Mouse (Mus musculus) limb, embryonic 15.5 days (tissue): Measurements from ENCODE around the gene Zfp978. TPM values are rescaled to one million over a fixed set of nuclear protein-coding genes. Genes with fewer than 3 reads are reported as not detected.
"Not testable (repeated sequence)": the region's sequence is repeated elsewhere in the genome, so short reads cannot be mapped to it uniquely, and the experiment has no call there.

Experiments
- ATAC-seq: fragments of 200-750 bp; cut with Nextera tagmentation; 2 replicates; pipeline ENCODE4 v1.8.0; 2017; ENCODE audit warnings: low read depth, moderate TSS enrichment; ENCODE audit not compliant: insufficient number of reproducible peaks, low FRiP score, low TSS enrichment
- H3K27ac ChIP-seq: fragments of 300-500 bp; sonication (generic); 2 replicates; pipeline ENCODE4 v1.5.1; 2015; ENCODE audit warnings: moderate library complexity, mild to moderate bottlenecking, inconsistent platforms
- H3K27me3 ChIP-seq: fragments of 300-500 bp; sonication (generic); 2 replicates; pipeline ENCODE4 v1.6.1; 2015; ENCODE audit warnings: inconsistent platforms
- H3K36me3 ChIP-seq: fragments of 300-500 bp; sonication (generic); 2 replicates; pipeline ENCODE4 v1.6.1; 2015; ENCODE audit warnings: inconsistent platforms
- H3K4me1 ChIP-seq: fragments of 300-500 bp; sonication (generic); 2 replicates; pipeline ENCODE4 v1.6.1; 2015; ENCODE audit warnings: inconsistent platforms
- H3K4me2 ChIP-seq: fragments of 300-500 bp; sonication (generic); 2 replicates; pipeline ENCODE4 v1.6.1; 2015; ENCODE audit warnings: mild to moderate bottlenecking, inconsistent platforms
- H3K4me3 ChIP-seq: fragments of 300-500 bp; sonication (generic); 2 replicates; pipeline ENCODE4 v1.5.1; 2015; ENCODE audit warnings: mild to moderate bottlenecking, inconsistent platforms
- H3K9ac ChIP-seq: fragments of 300-500 bp; sonication (generic); 2 replicates; pipeline ENCODE4 v1.6.1; 2015; ENCODE audit warnings: inconsistent platforms
- H3K9me3 ChIP-seq: fragments of 300-500 bp; sonication (generic); 2 replicates; pipeline ENCODE4 v1.6.1; 2016; ENCODE audit warnings: inconsistent platforms
- WGBS: fragments of 180-500 bp; shearing (Covaris S2); methylation state at CpG from one replicate; pipeline ENCODE4 v1.1.7; 2015; 5-methylcytosine and 5-hydroxymethylcytosine counted together
- polyA plus RNA-seq: library from polyadenylated mRNA; unstranded; fragments of >200 nt; fragmentation: Nextera tagmentation; extraction: Ambion mirVana; gene quantifications from 2 replicates; pipeline ENCODE4 v1.2.1, GENCODE M21; 2015

The Zfp978 gene
- polyA plus RNA-seq, 1 experiment from 2014 or later, result 0.14 TPM

DNA sequence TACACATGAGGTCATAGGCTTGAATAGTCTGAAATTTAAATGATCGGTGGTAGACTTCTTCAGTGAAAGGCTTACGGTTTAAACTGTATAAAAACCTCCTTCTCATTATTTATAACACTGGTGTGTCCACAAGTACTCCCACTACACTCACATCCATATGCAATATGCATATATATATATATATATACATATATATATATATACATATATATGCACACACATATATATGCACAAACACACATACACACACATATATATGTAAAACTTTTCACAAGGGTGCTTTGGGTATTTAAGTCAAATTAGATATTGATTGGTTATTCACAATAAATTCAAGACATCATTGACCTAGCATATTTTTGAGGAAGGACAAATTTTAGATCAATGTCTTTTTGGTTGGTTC lies 3.9 kb upstream of the Zfp978 start:
- H3K27ac ChIP-seq, H3K4me2 ChIP-seq, ATAC-seq, H3K4me1 ChIP-seq, H3K27me3 ChIP-seq, H3K36me3 ChIP-seq, H3K4me3 ChIP-seq, H3K9me3 ChIP-seq, H3K9ac ChIP-seq: not testable (repeated sequence)
- no CpG with 5 or more reads among the region's 2 CpGs for WGBS

DNA sequence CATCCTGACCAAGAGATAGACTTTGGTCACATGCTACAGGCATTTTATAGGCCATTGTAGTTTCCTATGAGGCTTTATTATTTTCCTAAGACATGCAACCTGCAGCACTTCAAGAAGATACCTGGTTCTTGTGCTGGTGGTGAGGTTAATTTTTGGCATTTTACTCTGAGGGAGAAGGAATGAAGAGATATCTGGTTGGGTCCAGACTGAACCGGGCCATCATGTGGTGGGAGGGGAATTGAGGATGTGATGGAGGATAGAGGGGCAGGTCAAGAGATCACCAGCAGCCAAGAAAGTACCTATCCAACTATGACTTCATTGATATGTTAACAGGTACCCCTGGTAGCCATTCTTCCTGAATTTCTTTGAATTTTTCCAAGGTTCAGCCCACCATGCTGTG lies 769 bp downstream of the Zfp978 start:
- ATAC-seq, H3K4me1 ChIP-seq, H3K36me3 ChIP-seq, H3K9ac ChIP-seq, H3K27ac ChIP-seq, H3K9me3 ChIP-seq, H3K27me3 ChIP-seq, H3K4me2 ChIP-seq, H3K4me3 ChIP-seq: not testable (repeated sequence)
- no CpG with 5 or more reads among the region's 1 CpGs for whole genome bisulfite sequencing

- H3K4me1 ChIP-seq, H3K4me2 ChIP-seq, H3K36me3 ChIP-seq, H3K27ac ChIP-seq, H3K4me3 ChIP-seq, H3K9me3 ChIP-seq, H3K27me3 ChIP-seq, H3K9ac ChIP-seq: not testable (repeated sequence)
- no CpG with 5 or more reads among the region's 2 CpGs for WGBS
- ATAC-seq, result peak; percentile 79
Observed at GRCm38 (mm10) chr4:147369564-147369963, 8.5 kb downstream of the Zfp978 start.

DNA sequence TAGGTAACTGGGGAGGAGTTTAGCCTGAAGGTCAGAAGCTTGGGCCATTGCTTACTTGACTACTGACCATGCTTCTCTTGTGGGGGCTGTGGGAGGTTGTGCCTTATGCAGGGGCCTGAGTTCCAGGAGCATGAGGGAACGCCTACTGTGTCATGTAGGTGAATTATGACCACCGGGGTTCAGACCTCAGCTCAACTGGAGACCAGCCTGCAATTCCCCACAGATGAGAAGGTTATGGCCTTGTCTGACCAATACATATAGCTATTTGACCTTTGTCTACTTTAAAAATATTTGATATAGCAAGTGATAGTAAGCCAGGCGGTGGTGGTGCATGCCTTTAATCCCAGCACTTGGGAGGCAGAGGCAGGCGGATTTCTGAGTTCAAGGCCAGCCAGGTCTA lies 22.1 kb downstream of the Zfp978 start:
- H3K27me3 ChIP-seq, ATAC-seq: not testable (repeated sequence)

DNA sequence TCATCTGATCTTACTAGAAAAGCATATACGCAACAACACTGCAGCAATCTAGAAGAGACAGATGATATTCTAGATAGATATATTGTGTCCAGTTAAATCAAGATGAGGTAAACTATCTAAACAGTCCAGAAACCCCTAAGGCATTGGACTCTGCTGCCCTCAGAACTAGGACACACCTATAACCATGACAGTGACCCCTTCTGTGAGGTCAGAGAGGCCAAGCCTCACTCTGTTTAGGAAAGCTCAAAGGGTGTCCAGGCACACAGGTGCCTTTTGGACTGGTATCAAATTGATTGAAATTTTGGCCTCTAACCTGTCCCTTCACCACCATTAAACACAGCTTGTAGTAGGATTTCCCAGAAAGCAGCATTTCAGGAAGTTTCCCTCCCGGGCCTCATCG lies 36.1 kb downstream of the Zfp978 start:
- peaks cover 29% of the 10 kb centered on the region for H3K9me3 ChIP-seq
- not testable (repeated sequence) for H3K36me3 ChIP-seq, H3K4me1 ChIP-seq, H3K27ac ChIP-seq, ATAC-seq, H3K27me3 ChIP-seq, H3K9ac ChIP-seq, H3K4me3 ChIP-seq, H3K4me2 ChIP-seq
- 88% methylated on average over 3 of the region's 3 CpGs for WGBS

More for the DNA sequence above, 22.1 kb downstream of the Zfp978 start:
- H3K4me3 ChIP-seq, H3K9me3 ChIP-seq, H3K27ac ChIP-seq, H3K9ac ChIP-seq, H3K36me3 ChIP-seq, H3K4me1 ChIP-seq, H3K4me2 ChIP-seq: not testable (repeated sequence)
- 91% methylated on average over 4 of the region's 4 CpGs for WGBS

DNA sequence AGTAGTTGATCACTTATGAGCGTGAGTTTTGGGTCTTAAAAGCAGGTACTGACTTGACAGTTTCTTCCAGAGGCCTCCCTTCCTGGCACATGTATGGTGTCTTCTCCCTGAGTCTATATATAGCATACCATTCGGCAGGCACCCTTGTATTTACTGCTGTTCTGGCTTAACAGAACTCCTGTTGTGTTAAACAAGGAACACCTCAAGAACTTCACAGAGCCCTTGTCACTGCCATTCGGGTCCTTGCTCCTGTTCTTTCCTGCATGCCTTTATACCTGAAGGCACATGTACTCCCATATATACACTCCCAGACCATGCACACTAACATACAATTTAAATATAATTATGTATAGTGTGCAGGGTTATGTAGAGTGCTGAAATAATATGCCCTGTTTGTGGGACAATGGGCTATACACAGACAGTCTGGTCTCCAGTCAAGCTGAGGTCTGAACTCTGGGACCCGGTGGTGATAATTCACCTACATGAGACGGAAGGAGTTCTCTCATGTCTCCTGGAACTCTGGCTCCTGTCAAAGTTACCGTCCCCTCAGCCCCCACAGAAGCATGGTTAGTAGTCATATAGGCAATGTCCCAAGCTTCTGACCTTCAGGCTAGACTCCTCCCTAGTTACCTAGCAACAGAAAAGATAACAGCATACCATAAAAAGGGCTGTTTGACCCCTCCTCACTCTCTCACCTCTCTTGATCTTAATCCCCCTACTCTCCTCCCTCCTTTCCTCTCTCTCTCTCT lies 37.0 kb downstream of the Zfp978 start:
- not testable (repeated sequence) for ATAC-seq, H3K27me3 ChIP-seq, H3K27ac ChIP-seq, H3K4me2 ChIP-seq, H3K36me3 ChIP-seq, H3K4me1 ChIP-seq, H3K9ac ChIP-seq, H3K4me3 ChIP-seq
- H3K9me3 ChIP-seq, result peaks cover 35% of the 10 kb centered on the region
- 75% methylated on average over 6 of the region's 6 CpGs for WGBS

DNA sequence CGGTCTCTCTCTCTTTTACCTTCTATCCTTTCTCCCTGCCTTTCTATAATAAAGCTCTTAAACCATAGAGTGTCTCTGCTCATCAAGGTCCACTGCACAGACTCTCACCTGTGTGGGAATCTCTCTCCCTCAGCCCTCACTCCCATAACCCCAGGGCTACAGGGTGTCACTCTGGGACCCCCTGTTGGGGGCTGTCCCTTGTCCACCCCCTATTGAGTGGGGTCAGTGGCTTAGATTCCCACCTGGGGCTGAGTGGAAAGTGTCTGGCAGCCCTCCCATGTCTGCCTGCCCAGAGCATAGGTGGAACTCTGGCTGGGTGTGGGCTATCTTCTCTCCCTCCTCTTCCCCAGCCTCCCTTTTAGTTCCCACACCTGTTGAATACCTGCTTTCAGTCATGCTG lies 37.6 kb downstream of the Zfp978 start:
- not testable (repeated sequence) for ATAC-seq, H3K4me1 ChIP-seq, H3K4me2 ChIP-seq, H3K4me3 ChIP-seq, H3K27ac ChIP-seq, H3K36me3 ChIP-seq, H3K27me3 ChIP-seq, H3K9ac ChIP-seq
- H3K9me3 ChIP-seq, result peaks cover 40% of the 10 kb centered on the region
- 82% methylated on average over 1 of the region's 1 CpGs for WGBS

GRCm38 (mm10) chr4:147399505-147399904 lies 38.4 kb downstream of the Zfp978 start:
- WGBS, result 71% methylated on average over 3 of the region's 3 CpGs

DNA sequence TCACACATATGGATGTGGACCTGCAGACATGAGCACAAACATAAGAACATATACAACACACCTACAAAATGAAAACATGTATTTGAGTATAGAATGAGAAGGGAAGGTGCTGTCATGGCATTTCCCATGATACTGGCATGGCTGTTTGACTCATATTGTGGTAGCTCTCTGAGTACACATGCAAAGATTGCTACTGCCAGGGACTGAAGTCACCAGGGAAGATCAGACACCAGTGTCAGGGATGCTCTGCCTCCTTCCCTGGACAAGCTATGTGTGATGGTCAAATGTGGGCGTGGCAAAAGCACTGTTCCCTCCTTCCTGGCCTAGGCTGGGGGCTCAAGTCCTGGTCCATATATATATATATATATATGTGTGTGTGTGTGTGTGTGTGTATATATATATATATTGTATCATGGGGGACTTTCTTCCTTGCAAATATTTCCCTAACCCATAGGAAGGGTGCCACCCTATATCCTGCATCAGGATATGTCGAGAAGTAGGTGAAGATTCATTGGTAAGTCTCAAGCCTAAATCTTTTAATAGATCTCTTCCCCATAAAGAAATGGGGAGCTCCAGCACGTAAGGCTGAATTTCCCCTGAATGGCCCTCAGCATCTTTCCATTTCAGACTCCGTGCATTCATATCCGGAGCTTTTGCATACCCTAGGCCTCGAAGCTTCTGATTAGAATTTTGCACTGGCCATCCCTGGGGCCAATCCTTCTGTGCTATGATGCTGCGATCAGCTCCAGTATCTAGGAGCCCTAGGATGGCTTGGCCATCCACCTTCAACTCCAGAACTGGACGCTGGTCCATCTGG lies 39.1 kb downstream of the Zfp978 start:
- H3K4me2 ChIP-seq, H3K4me3 ChIP-seq, H3K36me3 ChIP-seq, H3K9ac ChIP-seq, H3K27me3 ChIP-seq, H3K4me1 ChIP-seq, H3K27ac ChIP-seq: not testable (repeated sequence)
- H3K9me3 ChIP-seq, result peaks cover 48% of the 10 kb centered on the region
- ATAC-seq, result peak; percentile 73
- 82% methylated on average over 8 of the region's 8 CpGs for WGBS

More at GRCm38 (mm10) chr4:147399505-147399904, 38.4 kb downstream of the Zfp978 start:
- not testable (repeated sequence) for H3K4me2 ChIP-seq, ATAC-seq, H3K4me1 ChIP-seq, H3K9ac ChIP-seq, H3K27me3 ChIP-seq, H3K27ac ChIP-seq, H3K4me3 ChIP-seq, H3K36me3 ChIP-seq
- peaks cover 48% of the 10 kb centered on the region for H3K9me3 ChIP-seq

GRCm38 (mm10) chr4:147400848-147401715 lies 40.0 kb downstream of the Zfp978 start:
- not testable (repeated sequence) for H3K4me2 ChIP-seq, H3K27ac ChIP-seq, H3K27me3 ChIP-seq, H3K4me3 ChIP-seq, ATAC-seq, H3K9ac ChIP-seq, H3K4me1 ChIP-seq, H3K36me3 ChIP-seq
- 80% methylated on average over 17 of the region's 17 CpGs for WGBS
- peaks cover 48% of the 10 kb centered on the region for H3K9me3 ChIP-seq

DNA sequence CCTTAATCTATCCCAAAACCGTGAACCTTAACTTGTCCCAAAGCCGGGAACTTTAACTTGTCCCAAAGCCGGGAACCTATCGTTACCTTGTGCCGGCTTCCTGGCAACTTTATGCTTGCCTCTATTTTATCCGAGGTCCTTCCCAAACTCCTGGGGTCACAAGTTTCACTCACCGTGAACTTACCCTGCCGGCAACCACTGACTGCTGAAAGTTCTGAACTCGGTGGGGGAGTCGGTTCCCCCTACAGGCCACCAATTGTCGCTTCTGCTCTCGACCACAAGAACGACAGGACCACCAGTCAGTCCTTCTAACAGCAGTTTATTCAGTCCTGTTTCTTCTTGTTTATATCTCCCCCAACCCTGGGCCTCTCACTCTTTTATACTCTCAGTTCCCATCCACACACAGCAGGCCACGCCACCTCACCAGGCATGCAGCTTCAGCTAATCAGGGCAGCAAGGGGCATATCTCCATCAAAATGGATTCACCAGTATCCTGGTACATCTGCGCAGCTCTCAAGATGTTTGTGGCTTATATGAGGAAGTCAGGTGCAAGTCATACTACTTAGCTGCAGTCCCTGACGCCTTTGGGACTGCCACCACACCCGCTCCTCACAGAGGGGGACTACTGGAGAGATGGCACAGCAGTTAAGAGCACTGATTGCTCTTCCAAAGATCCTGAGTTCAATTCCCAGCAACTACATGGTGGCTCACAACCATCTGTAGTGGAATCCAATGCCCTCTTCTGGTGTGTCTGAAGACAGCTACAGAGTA lies 40.8 kb downstream of the Zfp978 start:
- not testable (repeated sequence) for H3K4me2 ChIP-seq, H3K4me3 ChIP-seq, H3K4me1 ChIP-seq, H3K9ac ChIP-seq, H3K27me3 ChIP-seq, H3K36me3 ChIP-seq, H3K27ac ChIP-seq
- 82% methylated on average over 17 of the region's 17 CpGs for WGBS
- H3K9me3 ChIP-seq, result peaks cover 48% of the 10 kb centered on the region
- ATAC-seq, result peak; percentile 16; the same call in 1 of the 2 replicates
